ENCODE assay signal across 12 mouse cellular contexts in genomic region chr9:43699417-43700225, GRCm38 (mm10). TPM values are rescaled to one million over a fixed set of nuclear protein-coding genes. Genes with fewer than 3 reads are reported as not detected.
DNase-seq lines count a peak whose midpoint lies in the region; ATAC-seq lines count a peak whose summit lies in the region.
"Had no signal": no experiment of that assay in that cellular context is flagged by ENCODE, and none has a peak within 500 bp of the region (broad histone marks: within the 10 kb centered on the region; RNA-seq: fewer than 3 reads in every experiment).

No protein-coding gene starts in this region.

- H3K36me3 ChIP-seq in lung, embryonic 15.5 days = no peaks in the 10 kb centered on the region
- no peaks in the 10 kb centered on the region for H3K36me3 ChIP-seq in forebrain, embryonic 13.5 days (ENCODE audit: poor library complexity, severe bottlenecking)
- H3K36me3 ChIP-seq in neural tube, embryonic 15.5 days = no peaks in the 10 kb centered on the region
- H3K36me3 ChIP-seq: embryonic facial prominence, embryonic 13.5 days; liver, embryonic 13.5 days had no signal

- H3K27me3 ChIP-seq in lung, embryonic 15.5 days = no peaks in the 10 kb centered on the region
- H3K27me3 ChIP-seq in forebrain, embryonic 13.5 days = no peaks in the 10 kb centered on the region
- no peaks in the 10 kb centered on the region for H3K27me3 ChIP-seq in neural tube, embryonic 15.5 days (replicated peaks)
- H3K27me3 ChIP-seq: embryonic facial prominence, embryonic 13.5 days; liver, embryonic 13.5 days had no signal

- 0 out of 2 replicates have a peak, but pooled peaks have one; percentile 27 for ATAC-seq in lung, embryonic 15.5 days (ENCODE audit: borderline replicate concordance, extremely low read depth, low FRiP score, low TSS enrichment)
- peak; percentile 90 for ATAC-seq in forebrain, embryonic 13.5 days
- ATAC-seq in neural tube, embryonic 15.5 days (ENCODE audit: low FRiP score) = peak; percentile 67
- ATAC-seq in monocyte, adult 5-6 weeks (replicated peaks; ENCODE audit: insufficient number of reproducible peaks, low FRiP score, low TSS enrichment, poor library complexity, severe bottlenecking) = no peak

- no peak overlapping the region for H3K27ac ChIP-seq in lung, embryonic 15.5 days
- peak overlapping the region; percentile 84 for H3K27ac ChIP-seq in forebrain, embryonic 13.5 days
- H3K27ac ChIP-seq in neural tube, embryonic 15.5 days (replicated peaks) = peak overlapping the region; percentile 58
- H3K27ac ChIP-seq: embryonic facial prominence, embryonic 13.5 days; liver, embryonic 13.5 days had no signal

- H3K4me2 ChIP-seq in lung, embryonic 15.5 days = no peak overlapping the region
- H3K4me2 ChIP-seq in forebrain, embryonic 13.5 days = peak overlapping the region; percentile 27
- H3K4me2 ChIP-seq in neural tube, embryonic 15.5 days = no peak overlapping the region; the same call in 1 of the 2 replicates
- H3K4me2 ChIP-seq: embryonic facial prominence, embryonic 13.5 days; liver, embryonic 13.5 days had no signal

- DNase-seq in lung, postnatal 10 days = no peak
- DNase-seq in layer of hippocampus, adult 8-10 months (ENCODE audit: low spot score in 2 of 2) = peak; percentile 46 to 52
- DNase-seq in frontal cortex, postnatal 25 days (ENCODE audit: low spot score in 2 of 2) = no peak
- no peak for DNase-seq in thymus, postnatal 4 days
- DNase-seq: gastrocnemius, postnatal 36 days; liver, embryonic 13.5 days; thymus, adult 18-20 months had no signal

- H3K9me3 ChIP-seq in lung, embryonic 15.5 days = no peaks in the 10 kb centered on the region
- no peaks in the 10 kb centered on the region for H3K9me3 ChIP-seq in forebrain, embryonic 13.5 days (replicated peaks)
- H3K9me3 ChIP-seq in neural tube, embryonic 15.5 days (replicated peaks) = no peaks in the 10 kb centered on the region
- H3K9me3 ChIP-seq: embryonic facial prominence, embryonic 13.5 days; liver, embryonic 13.5 days had no signal

- no peaks in the 10 kb centered on the region for H3K4me1 ChIP-seq in lung, embryonic 15.5 days
- H3K4me1 ChIP-seq in forebrain, embryonic 13.5 days = peaks cover 22% of the 10 kb centered on the region
- peaks cover 19% of the 10 kb centered on the region for H3K4me1 ChIP-seq in neural tube, embryonic 15.5 days
- H3K4me1 ChIP-seq: embryonic facial prominence, embryonic 13.5 days; liver, embryonic 13.5 days had no signal

- no peak overlapping the region for H3K9ac ChIP-seq in lung, embryonic 15.5 days
- H3K9ac ChIP-seq in forebrain, embryonic 13.5 days = no peak overlapping the region
- H3K9ac ChIP-seq in neural tube, embryonic 15.5 days (replicated peaks) = no peak overlapping the region
- H3K9ac ChIP-seq: embryonic facial prominence, embryonic 13.5 days; liver, embryonic 13.5 days had no signal

- WGBS in lung, embryonic 15.5 days = 40% methylated on average over 11 of the region's 11 CpGs
- 48% methylated on average over 11 of the region's 11 CpGs for WGBS in forebrain, embryonic 13.5 days
- WGBS in neural tube, embryonic 15.5 days = 12% methylated on average over 11 of the region's 11 CpGs

- H3K4me3 ChIP-seq in lung, embryonic 15.5 days = no peak overlapping the region
- H3K4me3 ChIP-seq in forebrain, embryonic 13.5 days = no peak overlapping the region
- H3K4me3 ChIP-seq in neural tube, embryonic 15.5 days (replicated peaks) = no peak overlapping the region
- H3K4me3 ChIP-seq: embryonic facial prominence, embryonic 13.5 days; liver, embryonic 13.5 days had no signal

RNA-seq across cellular contexts. Expression of gene Nectin1, which starts 44.2 kb away (rescaled TPM):
- polyA plus RNA-seq in lung, embryonic 15.5 days (2015; fragmentation: Nextera tagmentation; extraction: Ambion mirVana) = 5.2 and 5.5 TPM in 2 replicates
- 8.8 and 10.0 TPM in 2 replicates for polyA plus RNA-seq in forebrain, embryonic 13.5 days (2015; fragmentation: Nextera tagmentation; extraction: Ambion mirVana)
- 10 to 100 TPM; 56.8 to 64.0 (median 59.8) TPM for total RNA-seq in layer of hippocampus, adult 8-10 months (2022)
- polyA plus RNA-seq in neural tube, embryonic 15.5 days (2015; fragmentation: Nextera tagmentation; extraction: Ambion mirVana) = 14.0 and 14.9 TPM in 2 replicates
- total RNA-seq in monocyte, adult 5-6 weeks (2017) = 6.0 to 7.5 TPM (median 7.2 TPM) in 3 replicates

Comparison
In these comparisons a context has a peak if more than half of its experiments do, and no peak if none do; other contexts are left out.
1. DNase-seq: peak in layer of hippocampus, adult 8-10 months (2 of 2); none in lung, postnatal 10 days (single experiment), frontal cortex, postnatal 25 days (0 of 2) and thymus, postnatal 4 days (single experiment).